Mouse (Mus musculus) lung, adult 2 months (tissue): ENCODE measurements at regions not wholly inside any gene's neighbourhood (a gene's known extent, or its start where the extent isn't known, plus 50 kb on each side); places are given as distances from the start of the nearest gene placed in this dataset.

Source experiments
- DNase-seq: peaks from one replicate; pipeline ENCODE4 v3.0.0; 2022
- H3K4me1 ChIP-seq: fragments of 200-500 bp; 2 replicates; pipeline ENCODE4 v1.6.1; 2011; ENCODE audit warnings: low read length; ENCODE audit not compliant: control insufficient read depth, insufficient read depth
- H3K4me3 ChIP-seq: fragments of 200-500 bp; replicated peaks from 2 replicates; pipeline ENCODE3; 2011; ENCODE audit warnings: low read depth, mild to moderate bottlenecking, control low read depth, low read length; ENCODE audit errors: extremely low read depth
- CTCF ChIP-seq: fragments of 200-500 bp; IDR thresholded peaks from 2 replicates; pipeline ENCODE4 v1.5.1; 2011; ENCODE audit warnings: mild to moderate bottlenecking, low read length, control low read depth; ENCODE audit not compliant: insufficient read depth
- POLR2A ChIP-seq: fragments of 200-500 bp; IDR thresholded peaks from 2 replicates; pipeline ENCODE4 v1.6.1; 2011; ENCODE audit warnings: low read depth, mild to moderate bottlenecking, control low read depth, low read length, borderline replicate concordance; ENCODE audit errors: extremely low read depth
- whole genome bisulfite sequencing: fragments of 180-500 bp; shearing (Covaris S2); methylation state at CpG from one replicate; pipeline ENCODE4 v1.1.7; 2018; 5-methylcytosine and 5-hydroxymethylcytosine counted together

GRCm38 (mm10) chr13:107714001-107714400, 330.2 kb upstream of the Smim15 start:
- DNase-seq, result no peak
- WGBS, result 25% methylated on average over 1 of the region's 1 CpGs

GRCm38 (mm10) chr13:107711341-107711994, 332.8 kb upstream of the Smim15 start:
- no peaks in the 10 kb centered on the region for H3K4me1 ChIP-seq
- TF ChIP-seq POLR2A (no peak), CTCF (no peak)
- DNase-seq, result no peak
- WGBS, result 83% methylated on average over 4 of the region's 4 CpGs
- no peak overlapping the region for H3K4me3 ChIP-seq

More at GRCm38 (mm10) chr13:107714001-107714400, 330.2 kb upstream of the Smim15 start:
- no peak overlapping the region for H3K4me3 ChIP-seq
- H3K4me1 ChIP-seq, result no peaks in the 10 kb centered on the region
- TF ChIP-seq CTCF, result no peak
- TF ChIP-seq POLR2A, result no peak

GRCm38 (mm10) chr13:107710368-107710767, 333.9 kb upstream of the Smim15 start:
- no peak for TF ChIP-seq CTCF
- TF ChIP-seq POLR2A, result no peak
- Histone ChIP-seq H3K4me3 (no peak overlapping the region), H3K4me1 (no peaks in the 10 kb centered on the region)
- no peak for DNase-seq
- WGBS, result 79% methylated on average over 4 of the region's 4 CpGs

GRCm38 (mm10) chr13:107709828-107710227, 334.4 kb upstream of the Smim15 start:
- WGBS, result 68% methylated on average over 2 of the region's 2 CpGs
- TF ChIP-seq CTCF (no peak), POLR2A (no peak)
- no peaks in the 10 kb centered on the region for H3K4me1 ChIP-seq
- H3K4me3 ChIP-seq, result no peak overlapping the region
- DNase-seq, result no peak

- WGBS, result 67% methylated on average over 7 of the region's 7 CpGs
- Histone ChIP-seq H3K4me1 (peaks cover 6% of the 10 kb centered on the region), H3K4me3 (no peak overlapping the region)
- TF ChIP-seq CTCF, result no peak
- no peak for TF ChIP-seq POLR2A
- no peak for DNase-seq
Measured at GRCm38 (mm10) chr13:107703736-107704135, 340.5 kb upstream of the Smim15 start.

GRCm38 (mm10) chr13:107700268-107701139, 343.7 kb upstream of the Smim15 start:
- TF ChIP-seq CTCF (no peak), POLR2A (peak; percentile 29; the same call in 1 of the 2 replicates)
- WGBS, result 39% methylated on average over 10 of the region's 10 CpGs
- Histone ChIP-seq H3K4me3 (no peak overlapping the region), H3K4me1 (peaks cover 6% of the 10 kb centered on the region)
- DNase-seq, result no peak

- peaks cover 6% of the 10 kb centered on the region for H3K4me1 ChIP-seq
- H3K4me3 ChIP-seq, result no peak overlapping the region
- 79% methylated on average over 5 of the region's 5 CpGs for WGBS
- DNase-seq, result no peak
- TF ChIP-seq POLR2A (no peak), CTCF (no peak)
Measured at GRCm38 (mm10) chr13:107699251-107699650, 345.0 kb upstream of the Smim15 start.

- no peak for DNase-seq
- no peak overlapping the region for H3K4me3 ChIP-seq
- peaks cover 6% of the 10 kb centered on the region for H3K4me1 ChIP-seq
- WGBS, result 80% methylated on average over 7 of the region's 7 CpGs
- TF ChIP-seq POLR2A (no peak), CTCF (no peak)
Measured at GRCm38 (mm10) chr13:107698345-107698744, 345.9 kb upstream of the Smim15 start.

- Histone ChIP-seq H3K4me1 (peaks cover 13% of the 10 kb centered on the region), H3K4me3 (no peak overlapping the region)
- TF ChIP-seq POLR2A (no peak), CTCF (no peak)
- whole genome bisulfite sequencing, result 27% methylated on average over 5 of the region's 5 CpGs
- no peak for DNase-seq
Measured at GRCm38 (mm10) chr13:107692123-107692830, 352.0 kb upstream of the Smim15 start.

GRCm38 (mm10) chr13:107688972-107689371, 355.3 kb upstream of the Smim15 start:
- WGBS, result 45% methylated on average over 6 of the region's 6 CpGs
- TF ChIP-seq CTCF (no peak), POLR2A (no peak)
- no peak overlapping the region for H3K4me3 ChIP-seq
- DNase-seq, result peak; percentile 21
- H3K4me1 ChIP-seq, result peaks cover 13% of the 10 kb centered on the region
